Mouse (Mus musculus) neural tube, postnatal 0 days (tissue): ENCODE measurements around the gene Olfr665. TPM values are rescaled to one million over a fixed set of nuclear protein-coding genes. Genes with fewer than 3 reads are reported as not detected.

Source experiments
- polyA plus RNA-seq: library from polyadenylated mRNA; unstranded; fragments of >200 nt; fragmentation: Nextera tagmentation; extraction: Ambion mirVana; gene quantifications from 2 replicates; pipeline ENCODE4 v1.2.1, GENCODE M21; 2015

Olfr665 gene
- polyA plus RNA-seq, result not detected in 2 replicates

DNA sequence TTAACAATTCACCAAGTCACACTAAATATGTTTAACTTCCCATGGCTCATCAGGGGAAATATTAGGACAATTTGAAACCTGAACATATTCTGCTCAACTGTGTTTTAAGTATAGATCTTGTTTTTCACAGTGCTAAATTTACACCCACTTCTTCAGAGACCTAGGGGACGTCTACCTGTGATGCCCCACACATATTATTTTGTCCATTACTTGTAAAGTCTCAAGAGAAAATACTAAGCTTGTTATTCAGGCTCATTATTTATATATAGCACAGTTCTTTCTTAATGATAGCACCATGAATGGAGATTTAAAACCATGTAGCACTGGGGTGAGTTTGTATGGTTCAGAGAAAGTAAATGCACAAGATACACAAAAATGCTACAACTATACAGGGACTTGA, at the start of gene Olfr665:
Gene Olfr665, plus strand, starts transcription at position 301 of the 400 bp plus-strand sequence.

DNA sequence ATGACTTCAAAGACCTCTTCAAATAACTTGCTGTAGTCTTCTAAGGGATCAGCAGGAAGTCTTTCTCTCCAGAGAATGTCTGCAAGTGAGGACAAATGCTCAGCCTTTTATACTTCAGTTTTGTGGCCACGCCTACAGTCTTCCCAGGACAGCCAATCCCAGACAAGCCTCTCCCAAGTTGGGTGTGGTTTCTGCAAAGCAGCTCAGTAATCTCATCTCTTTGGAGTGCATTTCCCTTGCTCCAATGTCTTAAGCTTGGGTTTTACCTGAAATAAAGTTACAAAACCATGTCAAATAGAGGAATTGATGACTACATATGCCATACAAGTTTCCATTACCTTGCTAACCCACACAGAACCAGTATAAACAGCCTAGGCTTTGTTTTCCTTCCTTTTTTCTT, 35.3 kb upstream of the Olfr665 start, which contains the start of gene Usp17lb:
Gene Usp17lb, minus strand, starts transcription at position 101 of the 400 bp plus-strand sequence.

DNA sequence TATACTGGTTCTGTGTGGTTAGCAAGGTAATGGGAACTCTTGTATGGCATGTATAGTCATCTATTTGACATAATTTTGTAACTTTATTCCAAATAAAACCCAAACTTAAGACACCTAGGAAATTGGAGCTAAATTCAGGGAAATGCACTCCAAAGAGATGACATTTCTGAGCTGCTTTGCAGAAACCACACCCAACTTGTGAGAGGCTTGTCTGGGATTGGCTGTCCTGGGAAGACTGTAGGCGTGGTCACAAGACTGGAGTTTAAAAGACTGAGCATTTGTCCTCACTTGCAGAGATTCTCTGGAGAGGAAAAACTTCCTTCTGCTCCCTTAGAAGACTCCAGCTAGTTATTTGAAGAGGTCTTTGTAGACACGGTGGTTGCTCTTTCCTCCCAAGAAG, 21.1 kb upstream of the Olfr665 start, which contains the start of gene Usp17la:
Gene Usp17la, plus strand, starts transcription at position 301 of the 400 bp plus-strand sequence.

DNA sequence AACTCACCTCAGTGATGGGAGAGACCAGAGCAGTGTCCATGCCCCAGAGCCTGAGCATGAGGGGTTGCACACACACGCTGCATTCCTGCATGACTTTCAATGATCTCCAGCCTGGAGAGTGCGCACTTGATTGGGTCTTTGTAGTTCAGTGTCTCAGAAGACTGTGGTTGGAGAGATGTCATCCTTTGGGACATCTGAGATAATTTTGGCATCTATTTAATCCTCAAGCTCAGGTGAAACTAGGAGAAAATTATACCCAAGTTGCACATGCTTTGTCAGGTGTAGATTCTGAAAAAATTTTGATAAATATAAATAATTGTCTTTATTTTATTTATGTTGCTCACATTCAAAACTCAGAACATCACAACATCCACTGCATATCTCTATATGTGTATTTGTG, 18.0 kb downstream of the Olfr665 start, which contains the start of gene Olfr666:
Gene Olfr666, minus strand, starts transcription at position 101 of the 400 bp plus-strand sequence.

DNA sequence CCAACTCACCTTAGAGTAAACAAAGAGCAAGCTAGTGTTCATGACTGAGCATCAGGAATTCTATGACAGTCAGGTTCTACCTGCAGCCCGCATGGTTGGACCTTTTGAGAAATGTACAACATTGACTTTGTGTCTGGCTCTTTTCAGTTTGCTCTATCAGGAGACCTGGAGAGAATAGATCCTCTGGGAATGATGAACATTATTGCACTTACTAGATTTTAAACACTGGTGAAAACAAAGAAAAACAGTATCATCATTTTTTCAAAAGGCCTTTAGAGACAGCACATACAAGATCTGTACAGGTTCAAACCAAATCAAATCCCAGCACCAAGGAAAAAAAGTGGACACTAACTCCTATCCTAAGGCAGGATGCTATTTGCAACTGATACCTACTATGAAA, 43.6 kb downstream of the Olfr665 start, which contains the start of gene Olfr667:
Gene Olfr667, minus strand, starts transcription at position 101 of the 400 bp plus-strand sequence.

DNA sequence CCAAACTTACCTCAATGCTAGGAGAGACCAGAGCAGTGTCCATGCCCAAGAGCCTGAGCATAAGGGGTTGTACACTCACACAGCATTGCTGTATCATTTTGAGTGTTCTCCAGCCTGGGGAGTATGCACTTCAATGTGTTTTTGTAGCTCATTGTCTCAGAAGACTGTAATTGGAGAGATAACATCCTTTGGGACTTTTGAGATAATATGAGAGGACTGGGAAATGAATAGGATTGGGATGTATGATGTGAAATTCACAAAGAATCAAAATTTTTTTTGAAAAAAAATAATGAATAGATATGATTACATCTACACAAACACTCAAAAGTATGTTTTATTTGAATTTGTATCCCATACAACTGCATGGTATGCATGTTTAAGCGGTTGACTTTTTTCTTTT, 50.1 kb downstream of the Olfr665 start, which contains the start of gene Olfr668:
Gene Olfr668, minus strand, starts transcription at position 101 of the 400 bp plus-strand sequence.

Other genes with a start within 250 kb of the Olfr665 start
- gene Olfr658, start 230.7 kb upstream of the Olfr665 start, polyA plus RNA-seq, result 0.28 and 0.37 TPM in 2 replicates
- not detected in 2 replicates for gene Olfr659, start 211.3 kb upstream of the Olfr665 start, polyA plus RNA-seq
- gene Olfr661, start 191.5 kb upstream of the Olfr665 start, polyA plus RNA-seq, result not detected in 2 replicates
- not detected in 2 replicates for gene Usp17le, start 100.6 kb upstream of the Olfr665 start, polyA plus RNA-seq
- gene Usp17lb, start 35.4 kb upstream of the Olfr665 start, polyA plus RNA-seq, result not detected in 2 replicates
- not detected in 2 replicates for gene Usp17la, start 21.0 kb upstream of the Olfr665 start, polyA plus RNA-seq
- gene Olfr666, start 17.9 kb downstream of the Olfr665 start, polyA plus RNA-seq, result not detected in 2 replicates
- not detected in 2 replicates for gene Olfr667, start 43.5 kb downstream of the Olfr665 start, polyA plus RNA-seq
- gene Olfr668, start 50.0 kb downstream of the Olfr665 start, polyA plus RNA-seq, result not detected in 2 replicates
- gene Olfr669, start 56.2 kb downstream of the Olfr665 start, polyA plus RNA-seq, result not detected in 2 replicates
- gene Olfr670, start 84.6 kb downstream of the Olfr665 start, polyA plus RNA-seq, result not detected in 2 replicates
- not detected in 2 replicates for gene Olfr671, start 101.1 kb downstream of the Olfr665 start, polyA plus RNA-seq
- not detected in 2 replicates for gene Olfr672, start 124.0 kb downstream of the Olfr665 start, polyA plus RNA-seq
- not detected in 2 replicates for gene Olfr675, start 150.4 kb downstream of the Olfr665 start, polyA plus RNA-seq
- gene Olfr676, start 154.7 kb downstream of the Olfr665 start, polyA plus RNA-seq, result not detected in 2 replicates
- not detected in 2 replicates for gene Olfr677, start 173.3 kb downstream of the Olfr665 start, polyA plus RNA-seq
- gene Olfr678, start 186.4 kb downstream of the Olfr665 start, polyA plus RNA-seq, result not detected in 2 replicates
- gene Olfr679, start 203.2 kb downstream of the Olfr665 start, polyA plus RNA-seq, result not detected in 2 replicates
- gene Olfr680-ps1, start 214.8 kb downstream of the Olfr665 start, polyA plus RNA-seq, result not detected in 2 replicates
- not detected in 2 replicates for gene Olfr681, start 238.8 kb downstream of the Olfr665 start, polyA plus RNA-seq